Mouse (Mus musculus) hindbrain, embryonic 11.5 days (tissue): Measurements from ENCODE around the gene Mrps18b. TPM values are rescaled to one million over a fixed set of nuclear protein-coding genes. Genes with fewer than 3 reads are reported as not detected.

Experiments used
- ATAC-seq: fragments of 200-750 bp; cut with Nextera tagmentation; 2 replicates; pipeline ENCODE4 v1.8.0; 2017; ENCODE audit warnings: mild to moderate bottlenecking, moderate TSS enrichment, moderate library complexity; ENCODE audit not compliant: low FRiP score
- DNase-seq: peaks from one replicate; pipeline ENCODE4 v3.0.0-alpha.2; 2015; ENCODE audit warnings: low spot score
- H3K27ac ChIP-seq: fragments of 300-500 bp; sonication (generic); 2 replicates; pipeline ENCODE4 v1.5.1; 2014; ENCODE audit warnings: mild to moderate bottlenecking, low read depth, low read length
- H3K27me3 ChIP-seq: fragments of 300-500 bp; sonication (generic); 2 replicates; pipeline ENCODE4 v1.6.1; 2014; ENCODE audit warnings: mild to moderate bottlenecking, low read length, moderate library complexity, mixed read lengths; ENCODE audit not compliant: control insufficient read depth, insufficient read depth
- H3K36me3 ChIP-seq: fragments of 300-500 bp; sonication (generic); 2 replicates; pipeline ENCODE4 v1.6.1; 2014; ENCODE audit warnings: mild to moderate bottlenecking, low read length, moderate library complexity, mixed read lengths; ENCODE audit not compliant: control insufficient read depth, insufficient read depth
- H3K4me1 ChIP-seq: fragments of 300-500 bp; sonication (generic); replicated peaks from 2 replicates; pipeline ENCODE4 v1.6.1; 2014; ENCODE audit warnings: low read length, mixed read lengths; ENCODE audit not compliant: control insufficient read depth, insufficient read depth
- H3K4me2 ChIP-seq: fragments of 300-500 bp; sonication (generic); replicated peaks from 2 replicates; pipeline ENCODE4 v1.6.1; 2014; ENCODE audit warnings: mild to moderate bottlenecking, low read depth, low read length
- H3K4me3 ChIP-seq: fragments of 300-500 bp; sonication (generic); 2 replicates; pipeline ENCODE4 v1.5.1; 2014; ENCODE audit warnings: low read depth, low read length
- H3K9ac ChIP-seq: fragments of 300-500 bp; sonication (generic); 2 replicates; pipeline ENCODE4 v1.6.1; 2014; ENCODE audit warnings: low read depth, low read length
- H3K9me3 ChIP-seq: fragments of 300-500 bp; sonication (generic); 2 replicates; pipeline ENCODE4 v1.6.1; 2016; ENCODE audit warnings: low read length; ENCODE audit not compliant: control insufficient read depth
- WGBS: fragments of 180-500 bp; shearing (Covaris S2); extraction: QIAGEN DNeasy Blood & Tissue Kit; methylation state at CpG from one replicate; pipeline ENCODE4 v1.1.7; 2014; 5-methylcytosine and 5-hydroxymethylcytosine counted together
- polyA plus RNA-seq: library from polyadenylated mRNA; unstranded; fragments of >200 nt; fragmentation: Nextera tagmentation; extraction: Ambion mirVana; gene quantifications from 2 replicates; pipeline ENCODE4 v1.2.1, GENCODE M21; 2014

Mrps18b gene
- polyA plus RNA-seq, 1 experiment from 2014 or later, result 67.4 TPM

DNA sequence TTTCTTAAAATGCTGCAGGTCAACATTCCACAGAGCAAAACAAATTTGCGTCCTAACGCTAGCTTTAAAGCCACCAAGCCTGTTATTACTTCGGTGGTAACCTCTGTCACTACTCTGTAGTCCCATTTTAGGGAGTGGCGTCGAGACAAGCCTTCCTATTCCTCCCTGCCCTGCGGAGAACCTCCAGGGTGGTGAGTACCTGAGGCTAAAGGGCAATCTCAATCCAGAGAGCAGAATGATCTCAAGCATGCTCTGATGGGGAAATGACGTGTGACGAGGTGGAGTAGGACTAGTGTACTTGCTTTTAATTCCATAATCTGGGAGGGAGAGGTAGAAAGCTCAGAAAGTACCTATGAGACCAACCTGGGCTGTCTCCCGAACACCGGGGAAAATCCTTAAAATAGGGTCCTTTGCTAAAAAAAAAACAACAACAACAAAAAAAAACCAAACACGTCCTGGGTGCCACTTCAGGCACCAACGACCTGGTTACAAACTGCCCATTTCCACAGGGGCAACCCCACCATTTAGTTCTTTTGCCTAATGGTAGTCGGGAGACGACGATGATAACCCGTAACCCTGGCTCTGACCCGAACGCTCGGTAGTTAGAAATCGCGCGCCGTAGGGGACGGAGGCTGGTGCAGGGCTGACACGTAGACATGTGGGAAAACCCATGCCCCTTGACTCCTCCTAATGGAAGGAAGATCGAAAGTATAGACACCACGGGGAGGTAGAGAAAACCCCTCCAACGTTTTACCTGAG lies 472 bp downstream of the Mrps18b start:
- H3K27ac ChIP-seq, result no peak overlapping the region

DNA sequence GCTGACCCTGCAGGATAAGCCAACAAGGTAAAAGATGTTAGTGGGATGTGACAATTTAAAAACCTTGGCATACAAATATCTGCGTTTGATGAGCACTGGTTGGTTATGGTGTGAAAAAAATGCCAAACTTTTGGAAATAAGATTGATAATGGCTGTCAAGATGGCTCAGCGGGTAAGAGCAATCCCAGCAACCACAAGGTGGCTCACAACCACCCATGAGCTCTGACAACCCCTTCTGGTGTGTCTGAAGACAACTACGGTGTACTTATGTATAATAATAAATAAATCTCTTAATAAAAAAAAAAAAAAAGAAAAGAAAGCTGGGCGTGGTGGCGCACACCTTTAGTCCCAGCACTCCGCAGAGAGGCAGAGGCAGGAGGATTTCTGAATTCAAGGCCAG lies 1.2 kb downstream of the Mrps18b start:
- no peaks in the 10 kb centered on the region for H3K36me3 ChIP-seq
- H3K27me3 ChIP-seq, result no peaks in the 10 kb centered on the region
- H3K9ac ChIP-seq, result no peak overlapping the region
- no peak for ATAC-seq
- H3K27ac ChIP-seq, result no peak overlapping the region
- H3K4me2 ChIP-seq, result 0 out of 2 replicates have a peak overlapping the region, but pooled peaks have one; percentile 64
- H3K9me3 ChIP-seq, result no peaks in the 10 kb centered on the region
- no peak for DNase-seq
- H3K4me1 ChIP-seq, result peaks cover 3% of the 10 kb centered on the region; the same call in 1 of the 2 replicates
- WGBS, result 82% methylated on average over 6 of the region's 6 CpGs
- H3K4me3 ChIP-seq, result no peak overlapping the region; the same call in 1 of the 2 replicates

More for the DNA sequence above, 472 bp downstream of the Mrps18b start:
- Histone ChIP-seq H3K4me2 (peak overlapping the region; percentile 64), H3K9me3 (no peaks in the 10 kb centered on the region), H3K9ac (peak overlapping the region; percentile 61), H3K36me3 (no peaks in the 10 kb centered on the region), H3K4me1 (peaks cover 4% of the 10 kb centered on the region; the same call in 1 of the 2 replicates), H3K27me3 (no peaks in the 10 kb centered on the region), H3K4me3 (peak overlapping the region; percentile 67)
- no peak for DNase-seq
- no peak for ATAC-seq
- 4% methylated on average over 28 of the region's 28 CpGs for WGBS

- no peaks in the 10 kb centered on the region for H3K9me3 ChIP-seq
- peak within 1 kb of the TSS; percentile 79 for H3K9ac ChIP-seq
- H3K36me3 ChIP-seq, result no peaks in the 10 kb centered on the region
- H3K4me2 ChIP-seq, result peak within 1 kb of the TSS; percentile 78
- H3K27ac ChIP-seq, result peak within 1 kb of the TSS; percentile 64
- H3K4me3 ChIP-seq, result peak within 1 kb of the TSS; percentile 74
- peak; percentile 99 for DNase-seq
- no peaks in the 10 kb centered on the region for H3K27me3 ChIP-seq
- 2% methylated on average over 25 of the region's 25 CpGs for WGBS
- H3K4me1 ChIP-seq, result no peaks in the 10 kb centered on the region
- peak; percentile 92 for ATAC-seq
Observed at GRCm38 (mm10) chr17:35909919-35910369, 6.2 kb downstream of the Mrps18b start, which contains the start of gene Atat1. Gene Atat1 (minus strand): TSS chr17:35910075.

- Histone ChIP-seq H3K9ac (peak overlapping the region; percentile 79), H3K9me3 (no peaks in the 10 kb centered on the region), H3K4me3 (peak overlapping the region; percentile 74), H3K27ac (peak overlapping the region; percentile 62), H3K36me3 (no peaks in the 10 kb centered on the region), H3K4me1 (no peaks in the 10 kb centered on the region), H3K4me2 (peak overlapping the region; percentile 78), H3K27me3 (no peaks in the 10 kb centered on the region)
- ATAC-seq, result peak; percentile 58
- WGBS, result 24% methylated on average over 20 of the region's 20 CpGs
- DNase-seq, result no peak
Observed at GRCm38 (mm10) chr17:35909186-35909918, 6.8 kb downstream of the Mrps18b start.

DNA sequence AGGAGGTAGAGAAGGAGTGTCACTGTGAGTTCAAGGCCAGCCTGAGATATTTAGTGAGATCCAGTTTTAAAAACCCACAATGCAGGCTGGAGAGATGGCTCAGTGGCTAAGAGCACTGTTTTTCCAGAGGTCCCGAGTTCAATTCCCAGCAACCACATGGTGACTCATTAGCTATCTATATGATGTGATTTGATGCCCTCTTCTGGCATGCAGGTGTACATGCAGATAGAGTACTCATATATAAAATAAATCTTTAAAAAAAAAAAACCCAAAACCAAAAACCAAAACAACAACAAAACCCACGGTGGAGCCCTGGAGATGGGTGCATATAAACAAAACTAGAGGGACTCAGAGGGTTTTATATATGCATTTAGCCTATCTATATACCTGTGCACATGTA lies 8.6 kb downstream of the Mrps18b start:
- H3K27ac ChIP-seq, result no peak overlapping the region
- DNase-seq, result no peak
- H3K9ac ChIP-seq, result no peak overlapping the region
- H3K36me3 ChIP-seq, result peaks cover 4% of the 10 kb centered on the region; the same call in 1 of the 2 replicates
- ATAC-seq, result no peak
- H3K4me2 ChIP-seq, result no peak overlapping the region
- H3K4me3 ChIP-seq, result no peak overlapping the region
- H3K9me3 ChIP-seq, result no peaks in the 10 kb centered on the region
- 87% methylated on average over 2 of the region's 2 CpGs for WGBS
- H3K27me3 ChIP-seq, result no peaks in the 10 kb centered on the region
- H3K4me1 ChIP-seq, result no peaks in the 10 kb centered on the region

DNA sequence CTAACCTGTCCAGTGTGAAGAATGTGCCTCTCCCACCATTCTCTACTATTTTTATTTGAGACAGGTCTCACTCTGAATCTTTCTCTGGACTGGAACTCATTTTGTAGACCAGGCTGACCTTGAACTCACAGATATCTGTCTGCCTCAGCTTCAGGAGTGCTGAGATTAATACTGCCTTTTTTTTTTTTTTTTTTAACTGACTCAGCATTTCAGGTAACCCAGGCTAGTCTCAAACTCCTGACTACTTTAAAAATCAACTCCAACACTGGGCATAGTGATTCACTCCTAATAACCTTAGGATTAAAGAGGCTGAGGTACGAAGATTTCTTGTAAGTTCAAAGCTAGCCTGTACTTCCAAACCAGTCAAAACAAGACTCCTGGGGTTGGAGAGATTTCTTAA lies 10.6 kb downstream of the Mrps18b start:
- WGBS, result 97% methylated on average over 1 of the region's 1 CpGs

GRCm38 (mm10) chr17:35903992-35904355 lies 12.2 kb downstream of the Mrps18b start:
- no peaks in the 10 kb centered on the region for H3K27me3 ChIP-seq
- 91% methylated on average over 4 of the region's 4 CpGs for WGBS

More for the DNA sequence above, 10.6 kb downstream of the Mrps18b start:
- no peaks in the 10 kb centered on the region for H3K27me3 ChIP-seq
- H3K9me3 ChIP-seq, result no peaks in the 10 kb centered on the region
- H3K4me2 ChIP-seq, result no peak overlapping the region
- H3K4me3 ChIP-seq, result no peak overlapping the region
- H3K4me1 ChIP-seq, result no peaks in the 10 kb centered on the region
- DNase-seq (no peak), ATAC-seq (no peak)
- H3K36me3 ChIP-seq, result peaks cover 4% of the 10 kb centered on the region; the same call in 1 of the 2 replicates
- no peak overlapping the region for H3K9ac ChIP-seq
- no peak overlapping the region for H3K27ac ChIP-seq

GRCm38 (mm10) chr17:35903343-35903991 lies 12.7 kb downstream of the Mrps18b start:
- Histone ChIP-seq H3K4me3 (no peak overlapping the region), H3K9me3 (no peaks in the 10 kb centered on the region), H3K27me3 (no peaks in the 10 kb centered on the region), H3K9ac (no peak overlapping the region), H3K27ac (no peak overlapping the region), H3K36me3 (peaks cover 4% of the 10 kb centered on the region; the same call in 1 of the 2 replicates), H3K4me1 (no peaks in the 10 kb centered on the region), H3K4me2 (no peak overlapping the region)
- 93% methylated on average over 9 of the region's 9 CpGs for WGBS
- ATAC-seq, result no peak
- no peak for DNase-seq

More at GRCm38 (mm10) chr17:35903992-35904355, 12.2 kb downstream of the Mrps18b start:
- no peaks in the 10 kb centered on the region for H3K9me3 ChIP-seq
- no peak for ATAC-seq
- H3K36me3 ChIP-seq, result peaks cover 4% of the 10 kb centered on the region; the same call in 1 of the 2 replicates
- no peak for DNase-seq
- H3K4me2 ChIP-seq, result no peak overlapping the region
- no peak overlapping the region for H3K9ac ChIP-seq
- H3K4me3 ChIP-seq, result no peak overlapping the region
- H3K27ac ChIP-seq, result no peak overlapping the region
- no peaks in the 10 kb centered on the region for H3K4me1 ChIP-seq
